Mouse (Mus musculus) erythroblast, embryonic 14.5 days (primary cell): ENCODE data around the gene Smarca2.

Experiments used
- GATA1 ChIP-seq: IDR thresholded peaks from 2 replicates; pipeline ENCODE4 v1.6.1; 2012; ENCODE audit warnings: low read length, inconsistent platforms, mixed read lengths
- TAL1 ChIP-seq: IDR thresholded peaks from 3 replicates; pipeline ENCODE4 v1.6.1; 2012; ENCODE audit warnings: low read length, inconsistent platforms, mixed read lengths

- TF ChIP-seq GATA1 (no peak), TAL1 (no peak)
Observed at GRCm38 (mm10) chr19:26753266-26753872, 148.5 kb downstream of the Smarca2 start.
